Mouse (Mus musculus) telencephalon, adult 2 months (tissue): ENCODE data around the gene Gm44973.
A peak's percentile ranks its signal among the peaks of the same experiment; 100 is the strongest.
"Not testable (repeated sequence)": the region's sequence is repeated elsewhere in the genome, so short reads cannot be mapped to it uniquely, and the experiment has no call there.

ENCODE experiments used
- DNase-seq: peaks from one replicate; pipeline ENCODE4 v3.0.0-alpha.2; 2011; ENCODE audit warnings: low read depth, low spot score

The Gm44973 gene

GRCm38 (mm10) chr7:5051193-5052192 is 36.2 kb downstream of the Gm44973 start, which contains the start of gene Zfp580:
Gene Zfp580, plus strand, starts transcription at chr7:5051538.
- DNase-seq = no peak

GRCm38 (mm10) chr7:5052438-5052837 is 37.1 kb downstream of the Gm44973 start:
- no peak for DNase-seq

- no peak for DNase-seq
Observed at GRCm38 (mm10) chr7:5052931-5053343, 37.6 kb downstream of the Gm44973 start.

- DNase-seq = no peak
Observed at GRCm38 (mm10) chr7:5053456-5054179, 38.3 kb downstream of the Gm44973 start.

- DNase-seq = no peak
Observed at GRCm38 (mm10) chr7:5056651-5057263, 41.5 kb downstream of the Gm44973 start.

GRCm38 (mm10) chr7:5057381-5057780 is 42.1 kb downstream of the Gm44973 start:
- DNase-seq = no peak

GRCm38 (mm10) chr7:5057804-5058203 is 42.5 kb downstream of the Gm44973 start:
- no peak for DNase-seq

- no peak for DNase-seq
Observed at GRCm38 (mm10) chr7:5058631-5059030, 43.3 kb downstream of the Gm44973 start.

GRCm38 (mm10) chr7:5059421-5059820 is 44.1 kb downstream of the Gm44973 start:
- DNase-seq = no peak

GRCm38 (mm10) chr7:5060239-5060731 is 45.0 kb downstream of the Gm44973 start:
- DNase-seq = no peak

GRCm38 (mm10) chr7:5060944-5061773 is 45.9 kb downstream of the Gm44973 start:
- DNase-seq = peak; percentile 97

- peak; percentile 90 for DNase-seq
Observed at GRCm38 (mm10) chr7:5061774-5062359, 46.6 kb downstream of the Gm44973 start, which contains the start of gene U2af2. Gene U2af2, plus strand, starts transcription at chr7:5062143.

- DNase-seq = no peak
Observed at GRCm38 (mm10) chr7:5062360-5063001, 47.2 kb downstream of the Gm44973 start.

GRCm38 (mm10) chr7:5064886-5065285 is 49.6 kb downstream of the Gm44973 start:
- DNase-seq = no peak

- DNase-seq = no peak
Observed at GRCm38 (mm10) chr7:5073586-5073985, 58.3 kb downstream of the Gm44973 start.

- no peak for DNase-seq
Observed at GRCm38 (mm10) chr7:5074984-5075383, 59.7 kb downstream of the Gm44973 start.

- no peak for DNase-seq
Observed at GRCm38 (mm10) chr7:5076931-5077330, 61.6 kb downstream of the Gm44973 start.

- not testable (repeated sequence) for DNase-seq
Observed at GRCm38 (mm10) chr7:5079365-5080009, 64.2 kb downstream of the Gm44973 start.

GRCm38 (mm10) chr7:5080010-5080751 is 64.9 kb downstream of the Gm44973 start, which contains the start of gene Epn1:
Gene Epn1, plus strand, starts transcription at chr7:5080235.
- peak; percentile 95 for DNase-seq
